Mouse (Mus musculus) 416B (cell line): ENCODE results near the gene Rinl.

Source experiments
- DNase-seq: peaks from one replicate; pipeline ENCODE4 v3.0.0; 2011; ENCODE audit warnings: low read depth

Rinl gene

DNA sequence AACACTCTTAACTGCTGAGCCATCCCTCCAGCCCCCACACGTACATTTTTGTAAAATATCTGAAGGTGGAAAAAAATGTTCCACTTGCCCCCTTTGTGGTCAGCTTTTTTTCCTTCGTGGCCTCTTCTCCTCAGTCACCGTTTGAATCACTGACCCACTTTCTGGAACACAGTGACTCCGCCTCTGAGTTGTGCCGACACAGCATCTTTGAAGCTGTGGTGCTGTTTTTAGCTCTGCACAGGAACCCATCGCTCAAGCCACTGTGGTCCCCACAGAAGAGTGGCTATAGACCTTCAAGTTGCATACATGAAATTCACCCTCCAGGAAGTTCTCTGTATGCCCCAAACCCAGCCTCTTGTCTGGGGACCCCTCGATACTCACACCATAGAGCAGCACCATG is 7.9 kb upstream of the Rinl start:
- DNase-seq = peak; percentile 45

GRCm38 (mm10) chr7:28781261-28781663 is 7.5 kb upstream of the Rinl start:
- DNase-seq = no peak

- no peak for DNase-seq
These were observed 3.6 kb upstream of the Rinl start for GRCm38 (mm10) chr7:28785161-28785560.

- DNase-seq = no peak
These were observed 885 bp upstream of the Rinl start for GRCm38 (mm10) chr7:28787884-28788283.

- DNase-seq = no peak
These were observed 466 bp downstream of the Rinl start for GRCm38 (mm10) chr7:28789235-28789634.

GRCm38 (mm10) chr7:28790066-28790806 is 1.5 kb downstream of the Rinl start:
- no peak for DNase-seq

DNA sequence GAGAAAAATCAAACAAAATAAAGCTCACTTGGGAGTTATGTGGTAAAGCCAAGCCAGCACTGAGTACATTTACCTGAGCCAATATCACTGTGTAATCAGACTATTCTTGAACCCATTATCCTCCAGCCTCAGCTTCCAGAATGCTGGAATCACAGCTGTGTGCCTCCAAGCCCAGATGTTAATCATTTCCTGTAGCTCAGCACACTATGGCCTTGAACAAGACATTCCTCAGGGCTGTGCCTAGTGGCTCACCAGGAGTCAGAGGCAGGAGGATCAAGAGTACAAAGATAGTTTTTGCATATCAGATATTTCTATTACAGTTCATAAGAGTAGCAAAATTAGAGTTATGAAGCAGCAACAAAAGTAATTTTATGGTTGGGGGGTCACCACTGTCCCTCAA is 2.9 kb downstream of the Rinl start:
- no peak for DNase-seq

GRCm38 (mm10) chr7:28792391-28793185 is 3.8 kb downstream of the Rinl start:
- peak; percentile 53 for DNase-seq

- DNase-seq = peak; percentile 83
These were observed 5.1 kb downstream of the Rinl start for GRCm38 (mm10) chr7:28793834-28794233.

DNA sequence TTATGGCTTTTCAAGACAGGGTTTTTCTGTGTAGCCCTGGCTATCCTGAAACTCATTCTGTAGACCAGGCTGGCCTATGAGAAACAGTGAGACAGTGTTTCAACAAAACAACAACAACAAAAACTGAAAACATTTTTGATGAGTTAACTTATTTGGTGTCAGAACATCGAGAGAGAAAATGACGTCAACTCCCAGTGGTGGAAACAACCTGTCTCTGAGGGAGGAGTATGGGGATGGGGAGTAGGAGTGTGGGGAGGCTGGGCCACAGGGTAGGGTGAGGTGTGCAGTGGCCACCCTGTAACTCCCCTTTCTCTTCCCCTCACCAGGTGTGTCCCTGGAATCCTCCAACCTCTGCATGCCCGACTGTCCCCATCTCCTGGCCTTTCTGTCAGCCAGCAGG is 5.7 kb downstream of the Rinl start:
- DNase-seq = no peak

GRCm38 (mm10) chr7:28795832-28796231 is 7.1 kb downstream of the Rinl start:
- peak; percentile 84 for DNase-seq

- peak; percentile 92 for DNase-seq
These were observed 7.8 kb downstream of the Rinl start for GRCm38 (mm10) chr7:28796562-28796975.

DNA sequence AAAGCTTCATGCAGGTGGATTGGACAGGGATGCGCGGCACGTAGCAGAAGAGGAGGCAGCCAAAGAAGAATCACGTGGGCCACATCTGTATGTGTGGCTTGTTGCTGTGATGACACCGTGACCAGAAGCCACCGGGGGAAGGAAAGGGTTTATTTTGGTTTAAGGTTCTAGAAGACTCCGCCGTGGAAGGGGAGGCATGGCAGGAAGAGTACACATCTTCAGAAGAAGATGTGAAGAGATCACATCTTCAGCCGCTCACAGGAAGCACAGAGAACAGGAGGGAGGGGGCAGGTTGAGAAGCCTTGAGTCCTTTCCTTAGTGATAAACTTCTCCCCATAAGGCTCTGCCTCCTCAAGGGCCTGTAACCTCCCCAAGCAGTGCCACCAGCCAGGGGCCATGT is 11.2 kb downstream of the Rinl start:
- no peak for DNase-seq

- DNase-seq = peak; percentile 54
These were observed 12.7 kb downstream of the Rinl start for GRCm38 (mm10) chr7:28801451-28801850.

DNA sequence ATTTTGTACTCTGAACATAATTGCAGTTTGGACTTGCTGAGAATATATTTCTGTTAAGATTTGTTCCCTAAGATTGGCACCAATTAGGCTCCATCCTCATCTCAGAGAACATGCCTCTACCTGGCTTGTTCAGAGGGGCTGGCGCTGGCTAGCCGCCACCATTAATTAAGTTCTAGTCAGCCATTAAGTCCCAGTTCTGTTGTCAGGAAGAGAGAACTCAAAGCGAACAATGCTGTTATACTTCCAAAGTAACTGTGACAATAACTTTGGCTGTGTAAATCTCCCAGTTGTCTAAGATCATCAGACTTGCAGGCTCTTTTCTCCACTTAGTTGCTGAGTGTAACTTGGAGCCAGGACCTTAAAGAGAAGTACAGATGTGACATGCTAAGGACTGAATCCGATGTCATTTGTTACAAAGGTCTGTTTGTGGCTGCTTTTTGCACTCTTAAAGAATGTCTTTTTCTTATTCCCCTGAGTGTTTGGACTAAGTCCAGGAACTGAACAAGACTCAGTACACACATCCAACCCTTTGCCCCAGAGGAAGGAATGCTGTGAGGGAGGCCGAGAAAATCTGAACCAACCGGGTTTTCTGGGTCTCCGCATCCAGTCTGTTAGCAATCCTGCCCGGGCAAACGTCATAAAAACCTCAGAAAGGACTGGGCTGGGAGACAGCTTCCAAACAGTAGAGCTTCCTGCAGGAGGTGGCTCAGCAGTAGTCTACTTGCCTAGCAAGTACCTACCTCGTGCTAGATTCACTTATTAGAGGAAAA is 13.3 kb downstream of the Rinl start:
- DNase-seq = no peak

DNA sequence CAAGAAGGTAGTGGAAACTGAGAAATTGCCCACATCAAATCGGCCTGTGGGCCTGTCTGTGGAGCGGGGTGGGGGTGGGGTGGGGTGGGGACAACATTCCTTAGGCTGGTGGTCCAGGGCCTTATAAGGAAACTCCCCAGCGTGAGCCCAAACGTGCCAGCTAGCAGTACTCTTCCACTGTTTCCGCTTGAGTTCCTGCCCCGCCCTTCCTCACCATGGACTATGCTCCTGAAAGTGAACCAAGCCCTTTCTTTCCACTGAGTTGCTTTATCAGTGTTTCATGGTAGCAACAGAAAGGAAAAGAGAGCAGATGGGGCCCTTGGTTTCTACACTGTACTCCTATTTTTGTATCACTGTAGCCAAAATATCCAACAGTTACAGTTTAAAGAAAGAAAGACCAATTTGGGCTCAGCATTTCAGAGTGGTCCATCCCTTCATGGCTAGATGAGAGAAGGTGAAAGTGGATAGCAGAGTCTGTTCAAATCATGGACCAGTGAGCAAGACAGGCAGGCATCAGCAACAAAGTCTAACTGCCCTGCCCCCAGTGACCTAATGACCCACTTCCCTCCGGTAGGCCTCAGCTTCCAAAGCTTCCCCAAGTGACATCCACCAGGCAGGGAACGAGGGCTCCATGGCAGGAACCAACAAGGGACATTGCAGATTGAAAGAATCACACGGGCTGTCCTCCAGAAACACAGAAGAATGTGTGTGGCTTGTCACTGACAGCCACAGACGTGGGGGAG is 14.2 kb downstream of the Rinl start:
- peak; percentile 53 for DNase-seq

- no peak for DNase-seq
These were observed 15.0 kb downstream of the Rinl start for GRCm38 (mm10) chr7:28803756-28804155.

- peak; percentile 67 for DNase-seq
These were observed 18.1 kb downstream of the Rinl start for GRCm38 (mm10) chr7:28806869-28807268.

- no peak for DNase-seq
These were observed 19.0 kb downstream of the Rinl start for GRCm38 (mm10) chr7:28807641-28808220.

- peak; percentile 78 for DNase-seq
These were observed 19.6 kb downstream of the Rinl start, which contains the start of gene Hnrnpl for GRCm38 (mm10) chr7:28808221-28808941. Hnrnpl (plus strand) TSS chr7:28808541.

DNA sequence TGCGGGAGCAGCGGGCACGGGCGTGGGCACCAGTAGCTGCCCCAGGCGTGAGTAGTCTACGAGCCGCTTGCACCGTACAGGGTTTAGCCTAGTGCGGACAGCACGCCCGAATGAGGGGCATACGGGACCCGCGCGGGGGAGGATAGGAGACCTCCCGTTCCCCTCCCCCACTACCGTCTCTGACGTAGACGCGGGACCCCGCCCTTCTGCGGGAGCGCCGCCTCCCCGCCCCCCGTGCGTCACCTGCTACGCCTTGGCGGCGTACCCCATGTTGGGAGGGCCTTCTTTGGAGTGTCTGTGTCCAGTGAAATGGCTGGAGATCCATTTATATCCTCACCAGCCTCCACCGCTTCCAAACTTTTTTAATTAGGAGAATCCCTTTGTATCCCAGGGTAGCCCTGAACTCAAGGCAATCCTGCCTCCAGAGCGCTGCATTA is 20.2 kb downstream of the Rinl start:
- peak; percentile 94 for DNase-seq
